Mouse (Mus musculus) neutrophil, adult 5-6 weeks (primary cell): ENCODE results near the gene Fzr1. TPM values are rescaled to one million over a fixed set of nuclear protein-coding genes. Genes with fewer than 3 reads are reported as not detected.

Experiments used
- ATAC-seq: fragments of 151-379, 151-347 bp; 2 replicates; pipeline ENCODE4 v1.8.0; 2017; ENCODE audit warnings: mild to moderate bottlenecking, moderate TSS enrichment; ENCODE audit not compliant: insufficient number of reproducible peaks, poor library complexity, low FRiP score, severe bottlenecking; ENCODE audit errors: extremely low read depth
- total RNA-seq: library from RNA; stranded (forward); fragments of 200-1000 nt; gene quantifications from 2 replicates; pipeline ENCODE4 v1.2.3, GENCODE M21; 2017

Fzr1 gene
- total RNA-seq, 1 experiment from 2014 or later = 16.8 TPM

GRCm38 (mm10) chr10:81417227-81418215 lies 39.2 kb upstream of the Fzr1 start:
- ATAC-seq = no peak

DNA sequence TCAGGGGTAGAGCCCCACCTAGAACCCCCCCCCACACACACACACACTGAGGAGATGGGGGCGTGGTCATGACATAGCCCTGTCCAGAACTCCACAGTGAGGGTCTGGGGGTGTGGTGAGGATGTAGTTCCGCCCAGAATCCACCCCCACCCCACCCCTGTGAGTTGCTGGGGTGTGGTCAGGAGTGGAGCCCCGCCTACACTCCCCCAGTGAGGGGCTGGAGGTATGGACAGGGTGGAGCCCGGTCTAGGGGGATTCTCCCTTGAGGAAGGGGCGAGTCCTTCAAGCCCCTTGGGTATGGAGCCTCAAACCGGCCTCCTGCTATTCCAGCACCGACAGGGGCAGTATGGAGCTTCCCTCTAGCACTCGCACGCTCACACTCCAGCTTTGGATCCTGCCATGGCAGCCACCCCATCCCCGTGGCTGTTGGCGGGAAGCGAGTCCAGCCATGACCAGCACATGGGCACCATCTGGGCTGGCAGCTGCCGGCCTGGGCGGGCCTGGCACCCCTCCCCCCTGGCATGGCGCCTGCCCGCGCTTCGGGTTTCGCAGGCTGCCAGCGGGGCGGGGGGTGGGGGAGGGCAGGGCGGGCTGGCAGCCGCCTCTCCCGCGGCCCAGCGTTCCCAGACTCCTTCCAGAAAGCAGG lies 38.4 kb upstream of the Fzr1 start:
- no peak for ATAC-seq

DNA sequence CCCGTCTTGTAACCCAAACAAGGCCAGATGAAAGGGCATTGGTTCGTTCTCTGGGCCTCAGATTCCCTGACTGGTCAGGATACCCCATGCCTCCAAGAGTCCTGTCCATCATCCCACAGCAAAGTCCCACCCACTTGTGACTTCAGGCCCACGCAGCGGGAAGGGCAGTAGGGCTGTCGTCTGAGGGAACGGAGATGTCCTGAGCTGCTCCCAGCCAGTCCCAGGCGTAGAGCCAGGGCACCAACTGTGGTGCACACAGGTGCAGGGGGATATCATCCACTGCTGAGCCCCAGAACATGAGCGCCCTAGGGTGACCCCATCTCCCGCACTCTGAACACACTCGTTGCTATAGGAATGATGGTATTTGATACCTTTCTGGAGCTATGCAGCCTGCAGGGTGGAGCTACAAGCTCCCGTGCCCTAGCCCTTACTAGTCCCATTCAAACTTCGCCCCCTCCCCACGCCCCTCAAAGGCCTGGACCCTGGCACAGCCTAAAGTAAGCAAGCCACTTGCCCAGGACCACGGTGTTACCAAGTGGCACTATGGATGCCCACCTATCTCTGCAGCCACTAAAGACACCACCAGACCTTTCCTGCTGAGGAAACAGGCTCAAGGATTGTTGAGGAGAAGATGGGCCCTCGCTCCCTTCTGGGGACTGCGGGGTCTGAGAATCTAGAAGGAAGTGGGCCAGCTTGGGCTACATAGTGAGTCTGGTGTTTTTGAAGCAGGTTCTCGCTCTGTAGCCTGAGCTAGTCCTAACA lies 37.4 kb upstream of the Fzr1 start:
- no peak for ATAC-seq

DNA sequence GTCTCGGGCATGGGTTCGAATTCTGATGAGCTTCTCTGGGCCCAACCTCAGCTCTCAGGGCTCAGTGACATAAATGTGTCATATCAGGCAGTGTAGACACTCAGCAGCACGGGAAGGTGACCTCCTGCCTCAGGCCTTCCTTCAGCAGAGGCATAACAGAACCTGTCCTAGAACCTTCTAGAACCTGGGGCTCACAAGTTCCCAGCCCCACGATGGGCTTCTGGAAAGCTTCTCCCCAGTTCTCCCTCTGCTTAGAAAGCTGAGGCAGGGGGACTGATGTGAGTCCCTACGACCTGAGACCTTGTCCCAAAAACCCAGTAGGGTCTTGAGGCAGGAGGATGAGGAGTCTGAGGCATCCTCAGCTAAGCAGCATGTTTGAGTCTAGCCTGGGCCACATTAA lies 36.8 kb upstream of the Fzr1 start:
- no peak for ATAC-seq

DNA sequence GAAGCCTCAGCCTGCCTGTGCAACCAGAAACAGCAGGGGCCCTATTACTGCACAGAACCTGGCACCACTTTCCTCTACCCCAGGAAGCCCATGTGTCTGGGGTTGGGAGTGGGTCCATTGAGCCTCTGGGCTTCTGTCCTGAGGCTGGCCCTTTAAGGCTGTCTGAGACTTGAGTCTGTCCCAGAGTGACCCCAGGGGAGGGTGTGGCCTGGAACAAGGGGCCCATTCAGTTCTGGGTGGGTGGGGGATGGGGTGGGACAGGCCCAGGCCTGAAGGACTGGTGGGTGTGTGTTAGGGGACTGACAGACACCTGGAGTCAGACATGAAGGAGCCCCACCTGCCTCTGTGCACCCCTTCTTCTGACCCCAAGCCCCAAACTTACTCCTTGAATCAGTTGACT lies 36.4 kb upstream of the Fzr1 start:
- ATAC-seq = no peak

GRCm38 (mm10) chr10:81413310-81414261 lies 35.3 kb upstream of the Fzr1 start:
- peak; percentile 21; the same call in 1 of the 2 replicates for ATAC-seq

- ATAC-seq = no peak
Observed at GRCm38 (mm10) chr10:81412586-81413309, 34.4 kb upstream of the Fzr1 start.

DNA sequence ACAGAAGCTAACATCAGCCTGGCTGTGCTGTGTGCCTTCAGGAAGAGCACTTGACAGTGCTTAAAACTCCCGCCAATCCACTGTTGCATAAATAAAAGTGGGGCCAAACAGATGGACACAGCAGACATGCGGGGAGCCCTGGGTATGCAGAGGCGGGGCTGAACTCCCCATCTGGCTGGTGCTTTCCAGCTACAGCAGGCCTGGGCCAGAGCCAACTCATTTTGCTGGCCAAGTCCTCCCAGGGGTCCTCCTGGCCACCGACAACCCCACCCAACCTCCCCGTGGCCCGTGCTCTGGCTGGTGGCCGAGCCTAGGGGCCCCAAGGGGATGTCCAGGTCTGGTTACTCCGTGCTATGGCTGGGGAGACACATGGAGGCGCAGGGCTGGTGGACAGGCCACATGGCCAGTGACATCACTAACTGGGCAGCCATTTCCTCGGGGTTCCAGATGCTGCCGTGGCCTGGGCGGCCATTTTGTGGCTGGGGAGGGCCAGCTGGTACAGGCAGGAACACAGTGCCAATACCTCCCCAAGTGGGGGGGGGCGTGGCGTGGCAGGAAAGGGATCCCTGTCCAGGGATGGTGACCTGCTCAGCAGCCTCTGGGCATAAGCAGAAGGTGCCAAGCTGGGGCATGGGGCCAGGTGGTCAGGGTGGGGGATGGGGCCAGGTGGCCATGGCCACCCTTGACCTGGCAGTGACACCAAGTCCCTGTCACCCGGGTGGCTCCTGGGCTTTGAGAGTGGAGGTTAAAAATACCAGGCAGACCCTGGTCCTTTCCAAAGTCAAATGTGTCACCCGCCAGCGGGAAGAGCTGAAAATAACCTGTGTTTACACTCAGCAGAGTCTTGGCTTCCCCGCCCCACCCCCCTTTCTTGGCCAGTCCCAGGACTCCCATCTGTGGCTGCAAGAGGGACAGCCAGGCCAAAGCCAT lies 33.4 kb upstream of the Fzr1 start:
- ATAC-seq = no peak

DNA sequence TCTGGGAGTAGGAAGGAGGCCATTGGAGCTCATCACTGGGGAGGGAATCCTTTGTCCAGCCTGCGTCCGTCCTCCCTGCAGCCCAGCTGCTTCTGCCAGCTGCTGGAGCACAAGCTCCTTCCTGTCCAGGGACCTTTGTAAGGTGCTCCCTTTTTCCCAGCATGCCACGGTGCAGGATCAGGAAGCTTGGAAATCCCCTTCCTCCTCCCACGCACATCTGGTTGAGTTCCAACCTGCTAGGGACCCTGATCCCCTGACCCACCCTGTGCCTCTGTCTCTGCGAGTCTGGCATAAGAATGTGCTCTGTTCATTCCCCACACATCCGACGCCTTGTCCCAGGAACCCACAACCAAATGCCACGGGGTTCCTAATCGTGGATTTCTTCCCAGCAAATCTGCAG lies 32.7 kb upstream of the Fzr1 start:
- ATAC-seq = no peak

GRCm38 (mm10) chr10:81410350-81410749 lies 32.0 kb upstream of the Fzr1 start:
- no peak for ATAC-seq

DNA sequence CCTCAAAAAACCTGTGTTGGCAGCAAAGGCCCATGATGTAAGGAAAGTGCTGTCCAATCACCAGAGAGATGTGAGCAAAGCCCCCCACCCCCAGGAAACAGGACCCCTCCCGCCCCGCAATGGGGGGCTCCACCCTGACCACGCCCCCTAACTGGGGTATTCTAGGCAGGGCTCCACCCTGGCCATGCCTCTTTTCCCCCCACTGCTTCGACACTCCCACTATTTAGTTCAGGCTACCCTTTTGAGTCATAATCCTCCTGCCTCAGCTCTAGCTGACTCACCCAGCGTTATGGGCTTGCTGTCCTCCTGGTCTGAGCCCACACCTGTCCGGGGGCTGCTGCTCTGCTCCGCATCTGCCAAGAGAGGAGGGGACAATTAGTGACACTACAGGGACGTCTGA lies 31.0 kb upstream of the Fzr1 start:
- ATAC-seq = no peak

DNA sequence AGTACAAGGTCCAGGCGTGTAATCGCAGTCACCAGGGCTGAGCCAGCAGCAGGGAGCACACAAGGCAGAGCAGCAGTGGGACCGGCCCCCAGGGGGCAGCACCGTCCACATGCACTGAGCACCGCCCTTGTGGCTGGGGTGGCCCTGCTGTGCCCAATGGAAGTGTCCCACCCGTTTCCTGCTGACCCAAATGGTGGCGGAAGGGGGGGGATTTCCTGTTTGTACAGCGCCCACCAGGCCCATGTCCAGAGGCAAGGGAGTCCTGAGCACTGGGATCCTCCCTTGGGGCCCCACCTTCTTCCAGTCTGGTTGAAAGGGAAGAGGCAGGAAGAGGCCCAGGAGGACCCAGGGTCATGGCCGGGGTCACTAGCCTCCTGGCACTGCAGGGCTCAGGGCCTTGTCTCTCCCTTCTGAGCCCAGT lies 30.6 kb upstream of the Fzr1 start:
- peak; percentile 62 for ATAC-seq

DNA sequence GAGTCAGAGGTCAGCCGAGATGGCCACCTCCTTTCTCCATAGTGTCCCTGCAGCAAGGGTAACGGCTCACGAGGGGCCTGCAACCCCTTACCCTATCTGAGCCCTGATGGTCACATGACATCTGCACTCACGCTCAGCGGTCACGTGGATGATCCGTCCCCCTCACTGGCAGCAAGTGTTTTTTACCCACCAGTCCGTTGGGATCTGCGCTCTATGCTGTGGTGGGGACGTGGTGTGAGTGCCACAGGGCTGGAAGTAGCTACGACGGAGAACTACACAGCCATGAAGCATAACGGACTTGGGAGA lies 30.1 kb upstream of the Fzr1 start:
- no peak for ATAC-seq

DNA sequence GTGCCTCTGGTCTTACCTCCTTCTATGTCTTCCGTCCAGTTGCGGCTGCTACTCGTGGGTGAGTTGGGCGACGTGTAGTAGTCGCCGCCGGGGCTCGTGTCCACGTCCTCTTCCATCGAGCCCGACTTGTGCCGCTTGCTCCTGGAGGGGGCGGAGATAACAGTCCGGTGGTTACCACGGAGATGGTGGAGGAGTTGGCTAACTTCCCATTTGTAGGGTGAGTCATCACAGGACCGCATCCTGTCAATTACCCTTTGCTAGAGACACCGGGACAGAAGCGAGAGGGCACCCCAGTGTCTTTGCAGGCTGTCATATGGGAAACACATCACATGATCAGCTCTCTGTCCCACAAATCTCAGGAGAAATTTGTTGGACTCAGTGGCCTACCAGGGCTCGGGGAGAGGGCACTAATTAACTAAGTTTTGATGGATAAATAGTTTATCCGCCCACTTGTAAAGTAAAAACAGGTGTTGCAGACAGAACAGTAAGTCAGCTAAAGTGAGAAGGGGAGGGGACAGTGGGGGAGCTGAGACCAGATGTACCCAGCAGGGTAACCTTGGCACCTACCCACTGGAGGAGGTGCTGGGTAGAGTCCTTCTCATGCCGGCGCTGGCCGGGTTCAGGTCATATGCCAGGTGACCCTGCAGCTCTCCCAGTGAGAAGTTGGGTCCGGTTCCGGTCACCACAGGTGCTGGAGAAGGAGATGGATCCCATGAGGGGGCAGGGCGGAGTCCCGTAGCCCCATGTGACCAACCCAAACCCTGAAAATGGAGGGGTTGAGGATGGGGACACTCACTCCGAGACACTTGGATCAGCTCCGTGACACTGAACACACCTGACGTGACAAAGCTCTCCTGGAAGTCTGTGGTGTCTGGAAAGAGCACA lies 29.5 kb upstream of the Fzr1 start:
- peak; percentile 77 for ATAC-seq

DNA sequence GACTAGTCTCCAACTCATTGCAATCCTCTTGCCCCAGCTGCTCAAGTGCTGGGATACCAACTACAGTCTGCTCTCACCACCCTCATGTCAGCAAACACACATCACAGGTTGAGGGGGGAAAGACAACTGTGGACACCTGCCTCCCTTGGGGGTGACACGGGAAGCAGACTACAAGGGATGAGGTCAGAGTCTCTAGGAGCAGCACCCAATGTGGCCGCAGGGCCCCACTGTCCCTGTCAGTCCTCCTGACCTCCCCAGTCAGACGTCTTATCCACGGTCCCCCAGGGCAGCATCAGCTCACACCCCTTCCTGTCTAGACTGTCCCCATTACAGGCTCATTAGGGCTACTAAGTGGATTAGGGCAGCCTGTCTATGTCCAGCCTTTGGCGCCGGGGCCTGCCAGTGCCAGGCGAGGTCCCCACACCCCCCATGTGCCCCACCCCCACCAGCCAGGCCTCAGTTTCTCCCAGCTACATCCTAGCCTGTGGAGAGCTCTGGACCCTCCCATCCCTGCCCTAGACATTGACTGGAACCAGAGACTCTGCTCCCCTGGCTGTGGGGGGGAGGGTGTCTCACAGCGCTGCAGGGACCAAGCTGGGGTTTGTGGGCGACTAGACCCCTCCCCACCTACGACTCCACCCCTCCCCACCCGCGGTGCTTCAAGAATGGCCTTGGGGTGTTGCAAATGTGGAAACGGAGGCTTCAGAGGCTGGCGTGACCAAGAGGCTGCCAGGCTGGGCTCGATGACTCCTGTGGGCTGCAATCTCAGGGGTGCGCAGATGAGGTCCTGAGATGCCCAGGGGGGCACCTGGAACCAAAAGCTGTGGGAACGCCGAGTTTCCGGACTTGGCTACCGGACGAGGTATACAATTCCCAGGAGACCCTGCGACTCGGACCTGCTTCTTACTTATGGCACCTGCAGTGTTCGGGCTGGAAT lies 28.5 kb upstream of the Fzr1 start:
- no peak for ATAC-seq
